Mouse (Mus musculus) embryonic facial prominence, embryonic 15.5 days (tissue): ENCODE results near the gene B3gat1. TPM values are rescaled to one million over a fixed set of nuclear protein-coding genes. Genes with fewer than 3 reads are reported as not detected.

Experiments used
- polyA plus RNA-seq: library from polyadenylated mRNA; unstranded; fragments of >200 nt; fragmentation: Nextera tagmentation; extraction: Ambion mirVana; gene quantifications from 2 replicates; pipeline ENCODE4 v1.2.1, GENCODE M21; 2015

B3gat1 gene
- polyA plus RNA-seq, 1 experiment from 2014 or later: 0.87 TPM

Other genes with a start within 250 kb of the B3gat1 start
- gene Glb1l2, start 72.7 kb downstream of the B3gat1 start, polyA plus RNA-seq: 5.4 and 7.4 TPM in 2 replicates
- gene Glb1l3, start 127.2 kb downstream of the B3gat1 start, polyA plus RNA-seq: not detected in 2 replicates
- gene Gm1110, start 189.4 kb downstream of the B3gat1 start, polyA plus RNA-seq: 0.21 and 0.26 TPM in 2 replicates